Mouse (Mus musculus): ENCODE data around the gene Kank1.

The Kank1 gene

DNA sequence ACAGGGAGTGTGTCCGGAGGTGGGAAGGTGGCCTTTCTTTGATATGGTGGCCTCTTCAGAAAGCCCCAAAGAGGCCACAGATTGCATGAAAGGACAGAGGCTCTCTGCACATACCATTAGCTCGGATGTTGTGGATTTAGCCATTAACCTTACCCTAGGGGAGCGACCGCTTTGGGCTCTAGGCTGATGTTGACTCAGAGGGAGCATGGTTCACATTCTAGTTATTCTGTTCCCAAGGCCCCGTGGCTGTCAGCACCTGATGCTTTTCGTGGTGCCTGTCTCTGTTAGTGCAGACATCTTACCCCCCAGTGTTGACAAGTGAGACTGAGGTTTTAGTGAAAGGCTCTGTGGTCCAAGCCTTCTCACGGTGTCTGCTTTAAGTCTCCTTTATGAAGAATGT lies 74.9 kb downstream of the Kank1 start:
- DNase-seq (ENCODE audit: low spot score in 2 of 2) = no peak

DNA sequence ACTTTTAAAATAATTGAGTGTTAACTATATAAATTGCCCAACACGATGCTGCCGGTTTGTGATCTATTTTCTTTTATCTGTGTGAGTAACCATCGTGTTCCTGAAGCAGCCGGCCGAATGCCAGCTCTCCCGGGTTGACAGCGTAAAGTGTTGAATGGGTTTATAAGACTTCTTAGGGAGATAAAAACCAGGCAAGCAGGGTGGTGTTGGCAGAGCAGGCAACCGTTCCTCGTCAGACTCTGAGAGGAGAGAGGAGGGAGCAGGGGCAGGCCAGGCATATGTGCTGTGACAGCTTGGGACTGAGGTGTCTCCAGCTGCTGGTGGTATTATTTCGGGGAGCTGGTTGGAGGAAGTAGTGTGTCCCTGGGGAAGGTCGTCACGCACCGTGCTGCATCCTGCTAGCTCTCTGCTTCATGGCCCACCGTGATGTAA lies 78.7 kb downstream of the Kank1 start:
- DNase-seq (ENCODE audit: low spot score in 2 of 2) = peak in 1 of 2 experiments; percentile 38

DNA sequence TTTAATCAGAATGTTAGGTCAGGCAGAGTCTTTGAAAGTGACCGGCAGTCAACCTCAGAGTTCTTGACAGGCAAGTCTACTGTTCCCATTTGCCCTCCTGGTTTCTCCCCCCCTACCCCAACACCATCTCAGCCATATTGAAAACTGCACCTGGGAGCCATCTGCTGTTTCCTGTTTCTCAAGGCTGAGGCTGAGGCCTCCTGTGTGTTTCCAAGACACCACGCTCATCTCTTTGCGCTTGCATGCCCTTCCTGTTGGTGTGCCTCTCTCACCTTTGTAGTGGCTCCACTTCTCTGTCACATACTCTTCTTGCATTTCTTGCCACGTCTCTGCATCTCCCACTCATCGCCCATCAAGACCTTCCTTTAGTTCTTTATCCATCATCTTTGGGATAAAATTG lies 79.2 kb downstream of the Kank1 start:
- no peak for DNase-seq (ENCODE audit: low spot score in 2 of 2)

DNA sequence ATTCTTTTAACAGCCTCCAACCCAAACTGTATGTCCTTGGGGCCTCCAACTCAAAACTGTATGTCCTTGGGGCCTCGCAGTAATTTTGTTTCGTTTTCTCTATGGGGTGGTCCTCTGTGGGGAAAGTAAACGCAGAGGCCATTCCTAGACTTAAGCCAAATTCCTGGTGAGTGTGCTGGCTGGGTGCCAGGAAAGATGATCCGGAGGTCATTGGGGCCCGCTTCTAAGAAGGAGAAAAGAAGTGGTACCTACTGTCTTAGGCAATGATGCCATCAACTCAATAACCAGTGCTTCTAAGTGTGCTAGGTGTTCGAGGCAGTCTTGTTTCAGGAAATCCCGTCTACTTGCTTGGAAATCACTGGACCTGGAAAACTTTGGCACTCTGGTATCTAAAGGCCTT lies 87.5 kb downstream of the Kank1 start:
- no peak for DNase-seq (ENCODE audit: low spot score in 2 of 2)

DNA sequence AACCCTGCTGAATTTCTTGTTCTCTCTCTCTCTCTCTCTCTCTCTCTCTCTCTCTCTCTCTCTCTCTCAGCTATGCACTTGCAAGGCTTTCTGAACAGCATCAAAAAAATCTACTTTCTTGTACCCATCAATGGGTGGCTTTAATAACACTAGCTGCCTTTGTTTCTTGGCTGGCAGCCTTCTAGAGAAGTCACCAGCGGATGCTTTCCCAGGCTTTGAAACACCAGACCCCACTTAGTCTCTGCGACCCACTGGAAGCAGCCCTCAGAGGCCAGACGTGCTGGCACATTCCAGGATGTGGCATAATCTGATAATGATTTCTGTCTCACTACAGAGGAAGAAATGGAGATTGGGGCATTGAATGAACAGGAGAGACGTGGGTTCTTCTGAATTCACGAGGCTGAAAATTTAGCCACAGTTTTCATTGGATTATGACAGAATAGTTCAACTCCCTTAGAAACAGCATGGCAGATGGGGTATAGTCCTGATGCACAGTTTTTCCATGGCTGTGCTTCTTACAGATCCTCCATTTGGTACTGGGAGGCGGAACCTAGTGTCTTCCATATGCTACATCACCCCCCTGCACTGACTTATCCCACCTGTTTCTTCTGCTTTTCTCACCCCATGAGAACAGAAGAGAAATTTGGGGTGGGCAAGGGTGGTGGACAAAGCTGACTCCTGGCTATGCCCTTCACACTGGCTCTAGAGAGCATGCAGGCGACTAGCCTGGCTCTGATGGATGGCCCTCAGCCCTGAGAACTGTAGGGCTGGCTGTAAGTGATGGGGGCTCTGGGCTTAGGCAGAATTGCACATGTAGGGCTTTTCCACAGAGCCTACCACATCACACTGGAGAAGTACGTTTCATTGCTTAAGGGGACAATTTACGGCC lies 88.6 kb downstream of the Kank1 start:
- no peak for DNase-seq (ENCODE audit: low spot score in 2 of 2)

DNA sequence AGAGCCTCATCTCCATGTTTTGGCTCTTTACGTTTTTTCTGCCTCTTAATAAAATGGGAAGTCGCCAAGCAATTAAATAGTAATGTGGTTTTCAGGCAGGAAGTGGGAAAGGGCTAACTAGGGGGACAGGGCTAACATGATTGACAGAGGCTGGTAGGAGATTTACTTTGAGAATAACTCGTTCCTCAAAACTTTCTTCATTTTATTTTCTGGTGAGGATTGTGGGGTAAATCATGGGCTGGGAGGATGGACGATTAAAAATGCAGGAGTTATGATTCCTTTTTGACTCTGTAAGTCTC lies 89.2 kb downstream of the Kank1 start:
- DNase-seq (ENCODE audit: low spot score in 2 of 2) = no peak

DNA sequence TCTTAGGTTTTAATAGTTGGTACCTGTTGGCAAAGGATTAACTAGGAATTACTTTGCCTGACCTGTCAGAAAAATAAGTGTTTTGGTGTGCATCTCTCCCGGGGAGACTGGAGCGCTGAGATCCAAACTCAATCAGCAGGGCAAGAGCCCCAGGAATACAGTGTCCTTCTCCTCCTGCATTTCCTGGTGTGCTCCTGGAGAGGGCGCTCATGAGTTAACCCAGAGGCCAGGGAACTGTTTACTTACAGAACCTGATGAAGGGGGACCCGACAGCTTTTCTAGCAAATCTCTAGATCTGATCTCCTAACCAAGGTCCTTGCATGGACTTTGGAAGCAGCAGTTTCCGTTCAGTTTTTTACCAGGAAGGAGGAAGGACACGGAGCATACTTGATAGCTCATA lies 90.9 kb downstream of the Kank1 start:
- DNase-seq (ENCODE audit: low spot score in 2 of 2) = no peak

DNA sequence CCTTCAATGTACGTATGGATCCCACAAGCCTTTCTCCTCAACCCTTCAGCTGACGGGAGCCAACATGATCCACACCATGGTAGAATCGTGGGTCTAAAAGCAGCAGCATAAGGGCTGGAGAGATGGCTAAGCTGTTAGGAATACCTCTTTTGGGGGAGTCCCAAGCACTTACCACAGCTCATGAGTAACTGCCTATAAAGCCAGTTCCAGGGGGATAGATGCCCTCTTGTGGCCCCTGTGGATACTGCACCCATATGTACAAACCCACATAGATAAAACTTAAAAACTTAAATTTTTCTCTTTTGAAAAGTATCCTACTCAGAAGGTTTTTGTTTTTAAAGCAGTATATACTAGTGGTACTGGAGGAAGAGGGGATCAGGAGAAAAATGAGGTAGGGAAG lies 97.6 kb downstream of the Kank1 start:
- peak in 1 of 2 experiments; percentile 66 for DNase-seq (ENCODE audit: low spot score in 2 of 2)

DNA sequence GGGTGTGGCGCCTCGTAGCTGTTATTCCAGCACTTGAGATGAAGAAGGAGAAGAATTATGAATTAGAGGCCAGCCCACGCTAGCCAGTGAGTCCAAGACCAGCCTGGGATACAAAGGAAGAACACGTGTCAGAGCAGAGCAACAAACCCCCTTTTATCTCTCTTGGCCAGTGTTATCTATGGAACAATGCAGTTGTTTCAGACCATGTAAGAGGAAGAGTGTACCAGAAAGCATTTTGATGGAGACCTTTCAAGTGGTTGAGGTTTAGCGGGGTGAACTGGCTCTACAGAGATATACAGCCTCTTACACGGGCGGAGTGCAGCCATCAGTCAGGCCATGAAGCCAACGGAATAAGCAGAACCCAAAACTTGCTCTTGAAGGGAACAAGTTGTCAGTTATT lies 100.0 kb downstream of the Kank1 start:
- no peak for DNase-seq (ENCODE audit: low spot score in 2 of 2)

DNA sequence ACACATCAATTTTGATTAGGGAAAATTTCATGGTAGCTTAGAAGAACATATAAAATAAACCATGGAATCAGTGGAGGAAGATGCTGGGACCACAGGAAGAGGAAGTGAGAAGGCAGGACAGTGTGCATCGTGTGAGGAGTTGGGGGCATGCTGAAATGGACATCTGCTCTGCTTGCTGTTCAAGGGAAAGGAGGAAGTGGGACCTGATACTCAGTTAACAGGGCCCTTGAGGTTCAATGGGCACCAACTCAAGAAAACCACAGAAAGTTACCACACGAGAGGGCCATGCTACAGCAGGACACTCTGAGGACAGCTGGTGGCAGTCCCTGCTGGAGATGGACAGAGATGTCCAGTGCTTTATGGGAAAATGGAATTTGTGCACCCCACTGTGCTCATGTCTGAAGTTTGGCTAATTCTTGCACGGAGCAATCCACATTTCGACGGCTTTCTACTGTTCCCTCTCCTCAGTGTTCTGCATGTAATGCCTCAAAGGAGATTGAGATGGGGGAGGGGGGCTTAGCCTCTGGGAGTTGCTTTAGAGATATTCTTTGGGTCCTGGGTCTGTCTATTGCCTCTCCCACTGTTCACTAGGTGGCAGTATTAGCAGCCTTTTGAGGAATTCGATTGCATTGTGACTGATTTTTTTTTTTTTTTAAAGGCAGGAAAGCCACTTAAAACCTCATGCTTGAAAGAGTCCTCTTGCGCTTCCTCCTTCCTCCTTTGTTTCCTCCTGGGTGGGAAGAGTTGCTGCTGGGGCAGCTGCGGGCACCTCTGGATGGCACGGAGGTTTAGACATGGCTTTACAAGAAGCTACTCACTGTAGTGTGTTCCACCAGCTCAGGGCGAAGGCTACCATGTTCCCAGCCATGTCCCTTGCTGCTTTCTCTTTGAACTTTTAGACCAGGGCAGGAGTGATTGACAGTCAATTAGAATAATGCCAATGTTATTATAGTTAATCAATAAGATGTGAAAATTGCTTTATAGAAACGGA lies 104.2 kb downstream of the Kank1 start:
- peak in 1 of 2 experiments; percentile 37 for DNase-seq (ENCODE audit: low spot score in 2 of 2)

DNA sequence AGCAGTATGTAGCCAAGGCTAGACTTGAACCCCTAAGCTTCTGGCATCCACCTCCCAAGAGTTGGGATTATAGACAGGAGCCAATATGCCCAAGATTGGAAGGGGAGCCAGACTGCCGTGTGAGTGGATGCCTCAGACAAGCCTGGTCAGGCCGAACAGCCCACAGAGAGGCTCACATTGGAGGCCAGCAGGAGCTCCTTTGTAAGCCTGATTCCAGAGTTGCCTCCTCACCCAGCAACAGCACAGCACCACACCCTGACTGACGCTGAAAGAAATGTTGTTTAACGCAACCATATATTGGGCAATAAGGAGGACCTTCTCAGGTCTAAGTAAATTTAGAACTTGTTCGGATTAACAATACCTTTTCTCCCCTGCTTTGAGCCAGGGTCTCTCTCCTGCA lies 105.3 kb downstream of the Kank1 start:
- DNase-seq (ENCODE audit: low spot score in 2 of 2) = no peak

DNA sequence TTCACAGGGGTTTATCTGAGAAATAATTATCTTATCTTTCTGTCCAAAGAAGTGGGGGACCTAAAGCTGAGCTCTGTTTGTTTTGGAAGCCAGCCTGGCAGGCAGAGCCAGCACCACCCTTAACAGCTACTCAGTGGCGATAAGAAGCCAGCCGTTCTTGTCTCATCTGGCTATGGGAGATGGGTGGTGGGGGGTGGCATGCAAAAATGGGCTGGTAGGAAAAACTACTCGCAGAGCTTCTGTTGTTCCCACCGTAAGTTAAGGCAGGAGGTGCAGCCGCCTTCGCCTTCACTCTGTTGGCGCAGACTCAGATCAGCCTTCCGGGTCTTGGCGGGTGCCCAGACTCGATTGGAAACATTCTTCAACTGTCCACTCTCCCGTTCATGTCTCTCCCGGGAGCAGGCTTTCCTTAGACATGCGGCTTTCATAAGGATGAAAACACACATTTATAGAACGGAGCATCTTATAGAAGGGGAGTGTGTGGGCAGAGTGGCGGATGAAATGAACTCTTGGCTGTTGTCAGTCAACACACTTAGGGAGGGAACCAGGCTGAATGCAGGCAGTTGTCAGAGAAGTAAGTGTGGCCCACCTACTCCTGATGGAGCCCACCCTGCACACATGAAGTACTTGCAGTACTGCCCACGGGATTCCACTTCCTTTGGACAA lies 107.0 kb downstream of the Kank1 start:
- DNase-seq (ENCODE audit: low spot score in 2 of 2) = no peak

DNA sequence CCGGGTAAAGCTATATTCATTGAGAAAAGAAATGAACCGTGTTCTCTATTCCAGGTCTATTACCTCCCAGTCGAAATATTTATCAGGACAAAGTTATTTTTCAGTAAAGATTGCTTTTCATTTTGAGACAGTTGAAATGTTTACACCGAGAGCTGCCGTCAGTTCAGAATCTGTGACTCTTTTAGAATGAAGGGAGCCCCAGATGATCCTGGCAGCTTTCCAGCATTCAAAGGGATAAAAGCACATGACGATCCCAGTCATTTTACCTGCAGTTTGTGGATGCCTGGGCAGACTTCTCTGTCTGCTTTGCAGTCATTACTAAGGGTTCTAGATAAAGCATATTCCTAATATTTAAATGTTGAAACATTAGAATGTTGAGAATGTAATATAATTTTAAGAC lies 107.6 kb downstream of the Kank1 start:
- no peak for DNase-seq (ENCODE audit: low spot score in 2 of 2)

DNA sequence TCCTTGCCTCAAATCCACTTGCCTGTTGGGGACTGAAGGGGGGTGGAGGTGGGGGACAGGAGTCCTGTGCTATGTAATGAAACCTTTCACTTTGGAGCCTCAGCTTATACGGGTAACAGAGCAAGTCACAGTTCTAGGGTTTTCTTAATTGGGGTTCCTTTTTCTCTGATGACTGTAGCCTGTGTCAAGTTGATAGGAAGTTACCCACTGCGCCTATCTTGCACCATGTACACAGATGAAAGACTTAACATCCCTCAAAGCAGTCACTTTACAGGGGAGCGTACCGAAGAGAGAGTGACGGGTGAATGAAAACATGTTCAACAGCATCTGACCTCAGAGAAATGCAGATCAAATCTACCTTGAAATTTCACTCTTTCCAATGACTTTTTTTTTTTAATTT lies 109.2 kb downstream of the Kank1 start:
- DNase-seq (ENCODE audit: low spot score in 2 of 2) = no peak

DNA sequence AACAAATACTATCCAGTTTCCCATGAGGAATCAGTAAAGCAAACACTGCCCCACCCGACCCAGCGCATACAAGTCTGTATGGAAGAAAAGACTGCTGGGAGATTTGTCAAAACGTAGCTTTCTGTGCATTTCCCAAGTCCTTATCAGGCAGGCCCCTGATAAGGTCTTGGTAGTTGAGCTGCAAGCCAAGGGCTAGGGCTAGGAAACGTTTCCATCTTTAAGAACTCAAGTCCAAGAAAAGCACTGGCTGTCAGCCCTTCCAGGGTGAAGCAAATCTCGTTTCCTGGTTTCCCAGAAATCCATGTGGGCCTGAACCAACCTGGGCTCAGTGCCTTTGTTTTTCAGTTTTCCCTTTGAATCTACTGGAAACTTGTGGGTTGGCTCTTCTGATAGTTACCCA lies 110.7 kb downstream of the Kank1 start:
- no peak for DNase-seq (ENCODE audit: low spot score in 2 of 2)

DNA sequence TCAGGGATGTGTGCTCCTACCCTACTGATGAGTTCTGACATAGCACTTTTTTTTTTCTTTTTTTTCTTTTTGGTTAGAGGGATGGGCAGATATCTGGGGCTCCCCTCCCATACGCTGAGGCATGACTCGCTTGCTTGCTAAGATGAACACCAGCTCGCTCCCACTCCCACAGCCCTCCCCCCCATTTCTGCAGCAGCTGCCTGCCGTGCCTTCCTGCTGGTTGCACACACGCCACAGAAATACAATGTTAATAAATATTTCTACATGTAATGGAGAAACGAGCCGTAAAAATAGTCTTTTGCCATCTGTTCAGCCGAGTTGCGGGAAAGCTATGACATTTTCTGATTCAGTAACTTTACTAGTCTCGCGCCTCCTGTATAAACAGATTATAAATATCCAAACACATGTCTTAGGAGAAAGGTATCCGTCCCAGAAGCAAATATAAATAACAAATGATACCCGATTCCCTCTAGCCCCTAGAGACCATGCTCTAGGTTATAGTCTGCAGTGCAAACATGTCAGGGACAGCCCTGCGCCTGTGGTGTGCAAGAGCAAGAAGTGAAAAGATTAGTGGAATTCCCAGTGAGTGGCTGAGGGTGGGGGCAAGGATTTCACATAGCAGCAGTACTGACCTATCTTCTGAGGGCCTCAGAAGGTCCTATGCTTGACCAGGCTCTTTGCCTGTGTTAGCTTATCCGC lies 114.6 kb downstream of the Kank1 start:
- no peak for DNase-seq (ENCODE audit: low spot score in 2 of 2)

DNA sequence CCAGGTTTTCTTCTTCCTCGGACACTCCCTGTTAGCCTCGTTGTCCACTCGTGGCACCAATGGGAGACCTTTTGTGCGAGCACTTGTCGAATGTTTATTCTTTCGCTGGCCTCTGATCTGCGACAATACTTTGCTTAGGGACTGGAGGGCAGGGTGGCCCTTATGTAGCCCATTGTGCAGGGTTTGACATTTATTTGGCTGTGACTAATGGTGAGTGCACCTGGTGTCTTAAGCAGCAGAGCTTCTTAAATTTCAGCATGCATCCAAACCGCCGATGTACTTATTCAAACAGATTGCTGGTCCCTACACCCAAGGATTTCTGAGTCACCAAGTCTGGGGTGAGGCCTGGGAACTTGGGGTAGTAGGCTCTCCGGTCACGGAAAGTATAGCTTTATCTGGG lies 120.3 kb downstream of the Kank1 start:
- no peak for DNase-seq (ENCODE audit: low spot score in 2 of 2)

DNA sequence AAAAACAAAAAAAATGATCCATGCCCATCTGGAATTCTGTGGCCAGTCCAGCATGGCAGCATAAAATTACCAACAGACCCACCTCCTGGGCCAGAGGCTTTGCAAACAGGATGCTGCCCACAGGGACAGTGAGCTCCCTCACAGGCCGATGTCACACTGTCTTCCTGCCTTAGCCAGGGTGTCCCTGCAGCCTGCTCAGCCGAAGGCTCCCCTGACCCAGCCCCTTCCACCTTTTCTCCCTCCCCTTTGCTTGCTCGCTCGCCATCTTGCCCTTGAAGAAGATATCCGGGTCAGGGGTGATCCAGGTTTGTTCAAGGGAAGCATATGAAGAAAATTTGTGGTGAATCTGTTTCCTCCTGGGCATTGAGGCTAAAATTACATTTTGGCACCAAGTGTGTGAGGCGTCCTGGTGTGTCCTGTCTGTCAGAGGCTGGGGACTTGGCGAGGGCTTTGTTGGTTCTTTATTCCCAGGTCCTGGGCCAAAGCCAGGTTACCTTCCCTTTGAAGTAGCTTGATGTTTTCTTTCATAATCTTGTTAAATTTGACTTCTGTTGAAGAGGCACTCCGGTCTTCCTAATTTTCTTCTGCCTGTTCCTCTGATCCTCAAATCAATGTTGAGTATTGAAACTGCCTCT lies 121.8 kb downstream of the Kank1 start:
- DNase-seq (ENCODE audit: low spot score in 2 of 2) = no peak

DNA sequence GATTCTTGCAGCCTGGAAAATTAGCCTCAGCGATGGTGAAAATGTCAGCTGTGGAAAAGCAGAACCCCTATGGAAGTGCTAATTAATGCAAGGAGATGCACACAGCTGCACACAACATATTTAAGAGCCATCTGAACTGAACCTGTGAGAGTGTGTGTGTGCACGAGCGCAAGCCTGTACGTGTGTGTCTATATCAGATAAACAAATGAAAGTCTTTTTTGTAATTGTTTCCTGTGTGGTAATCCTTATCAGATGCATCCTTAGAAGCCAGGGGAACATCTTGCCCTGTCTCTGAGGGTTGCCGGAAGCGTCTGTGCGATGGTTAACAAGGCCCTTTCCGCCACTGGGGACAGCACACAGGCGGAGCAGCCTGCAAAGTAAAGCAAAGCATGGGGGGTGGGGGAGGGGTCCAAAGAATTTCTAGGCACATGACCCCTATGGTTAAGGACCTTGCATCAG lies 123.8 kb downstream of the Kank1 start:
- DNase-seq (ENCODE audit: low spot score in 2 of 2) = no peak

DNA sequence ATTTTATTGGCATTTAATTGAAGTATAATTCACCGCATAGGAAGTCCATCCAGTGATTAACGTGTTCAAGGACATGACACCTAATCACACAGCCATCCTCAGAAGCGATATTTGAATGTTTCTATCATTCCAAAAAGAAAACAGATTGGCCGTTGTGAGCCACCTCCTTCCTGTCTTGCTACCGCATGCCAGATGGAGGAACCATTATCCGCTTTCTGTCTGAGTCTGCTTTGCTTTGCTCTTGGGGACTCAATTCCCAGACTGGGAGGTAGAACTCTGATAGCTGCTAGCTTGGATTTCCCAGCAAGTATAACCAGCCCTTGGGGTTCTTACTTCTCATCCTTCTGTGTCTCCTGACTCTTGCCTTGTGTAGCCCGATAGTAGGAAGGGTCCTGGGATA lies 125.2 kb downstream of the Kank1 start:
- no peak for DNase-seq (ENCODE audit: low spot score in 2 of 2)

DNA sequence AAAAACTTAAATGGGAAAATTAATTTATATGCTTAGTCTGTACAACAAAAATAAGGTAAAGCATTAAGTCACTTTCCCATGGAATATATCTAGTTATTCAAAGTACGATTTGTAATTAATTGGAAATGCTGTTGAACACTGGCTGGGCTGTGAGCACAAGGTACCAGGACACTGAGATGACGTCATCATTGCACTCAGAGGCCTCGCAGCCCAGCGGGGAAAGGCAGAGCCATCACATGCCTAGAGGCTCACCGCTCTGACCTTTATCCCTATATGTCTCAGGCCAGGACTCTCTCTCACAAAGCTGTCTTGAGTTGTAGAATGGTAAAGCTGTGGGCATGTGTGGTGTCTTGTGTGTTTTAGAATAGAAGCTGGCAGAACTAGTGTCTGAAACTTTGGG lies 128.9 kb downstream of the Kank1 start:
- DNase-seq (ENCODE audit: low spot score in 2 of 2) = no peak
